ENCODE assay signal across 18 mouse cellular contexts in the genomic region with DNA sequence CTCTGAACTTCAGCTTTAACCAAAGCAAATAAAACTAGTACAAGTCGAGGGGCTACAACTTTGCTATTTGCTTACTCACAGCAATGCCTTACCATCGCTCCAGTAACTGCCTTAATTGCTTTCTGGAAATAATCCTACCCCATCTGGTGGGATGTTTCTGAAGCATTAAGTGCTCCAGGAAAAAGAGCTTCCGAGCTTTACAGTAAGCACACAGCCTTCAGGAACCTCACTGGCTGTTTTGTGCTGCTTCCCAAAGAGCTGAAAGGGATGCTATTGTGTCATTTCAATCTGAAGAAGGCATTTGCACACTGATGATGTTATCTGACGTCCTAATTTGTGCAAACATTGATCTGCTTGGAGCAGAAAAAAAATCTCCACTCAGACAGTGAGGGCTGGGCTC.
DNase-seq lines count a peak whose midpoint lies in the region; ATAC-seq and TF ChIP-seq lines count a peak whose summit lies in the region.
"Had no signal": no experiment of that assay in that cellular context is flagged by ENCODE, and none has a peak within 500 bp of the region (broad histone marks: within the 10 kb centered on the region; RNA-seq: fewer than 3 reads in every experiment).

No protein-coding gene starts in this region.

- H3K27me3 ChIP-seq in forebrain, embryonic 16.5 days (replicated peaks; ENCODE audit: control insufficient read depth, insufficient read depth, low read length): no peaks in the 10 kb centered on the region
- H3K27me3 ChIP-seq in forebrain, embryonic 12.5 days: no peaks in the 10 kb centered on the region
- H3K27me3 ChIP-seq in lung, postnatal 0 days (replicated peaks; ENCODE audit: insufficient read depth, low read length): no peaks in the 10 kb centered on the region
- H3K27me3 ChIP-seq: embryonic facial prominence, embryonic 13.5 days; hindbrain, embryonic 12.5 days; intestine, embryonic 15.5 days had no signal

- H3K4me2 ChIP-seq in forebrain, embryonic 16.5 days (ENCODE audit: low read length): no peak overlapping the region
- H3K4me2 ChIP-seq in forebrain, embryonic 12.5 days: no peak overlapping the region
- no peak overlapping the region for H3K4me2 ChIP-seq in lung, postnatal 0 days (replicated peaks; ENCODE audit: low read depth, low read length)
- H3K4me2 ChIP-seq: embryonic facial prominence, embryonic 13.5 days; hindbrain, embryonic 12.5 days; intestine, embryonic 15.5 days had no signal

- no peak overlapping the region for H3K9ac ChIP-seq in forebrain, embryonic 16.5 days (replicated peaks; ENCODE audit: low read depth, low read length)
- H3K9ac ChIP-seq in forebrain, embryonic 12.5 days: no peak overlapping the region
- no peak overlapping the region for H3K9ac ChIP-seq in lung, postnatal 0 days (replicated peaks; ENCODE audit: low read depth)
- H3K9ac ChIP-seq: embryonic facial prominence, embryonic 13.5 days; hindbrain, embryonic 12.5 days; intestine, embryonic 15.5 days had no signal

- peak; percentile 4 for DNase-seq in Muller cell, postnatal 12 days (ENCODE audit: inconsistent ontology term)
- peak; percentile 30 for DNase-seq in brain, adult 2 months (ENCODE audit: low read depth, low spot score)
- DNase-seq in retina, postnatal 7 days (ENCODE audit: low read depth, low spot score): peak; percentile 4
- DNase-seq in lung, postnatal 0 days (ENCODE audit: low spot score): no peak
- DNase-seq: adrenal gland, postnatal 10 days; cerebellum, adult 18-20 months; cerebellum, adult 9-11 months; gastrocnemius, postnatal 10 days; heart, adult 18-20 months; heart, postnatal 10 days; heart, postnatal 4 days; kidney, adult 18-20 months had no signal

- TF ChIP-seq CTCF in lung, postnatal 0 days (IDR thresholded peaks at IDR 0.05): no peak

- no peak overlapping the region for H3K4me3 ChIP-seq in forebrain, embryonic 16.5 days (replicated peaks; ENCODE audit: low read length)
- H3K4me3 ChIP-seq in forebrain, embryonic 12.5 days (replicated peaks): no peak overlapping the region
- no peak overlapping the region for H3K4me3 ChIP-seq in lung, postnatal 0 days (ENCODE audit: low read depth, low read length)
- H3K4me3 ChIP-seq: embryonic facial prominence, embryonic 13.5 days; heart, embryonic 10.5 days; hindbrain, embryonic 12.5 days; intestine, embryonic 15.5 days had no signal

- no peak for TF ChIP-seq EP300 in lung, postnatal 0 days (IDR thresholded peaks at IDR 0.05)

- no peaks in the 10 kb centered on the region for H3K9me3 ChIP-seq in forebrain, embryonic 16.5 days (ENCODE audit: control insufficient read depth, low read length)
- no peaks in the 10 kb centered on the region for H3K9me3 ChIP-seq in forebrain, embryonic 12.5 days
- H3K9me3 ChIP-seq in lung, postnatal 0 days (ENCODE audit: low read length): no peaks in the 10 kb centered on the region
- H3K9me3 ChIP-seq: embryonic facial prominence, embryonic 13.5 days; heart, embryonic 10.5 days; hindbrain, embryonic 12.5 days; intestine, embryonic 15.5 days had no signal

- no peaks in the 10 kb centered on the region for H3K4me1 ChIP-seq in forebrain, embryonic 16.5 days (replicated peaks; ENCODE audit: control insufficient read depth, insufficient read depth, low read length)
- H3K4me1 ChIP-seq in forebrain, embryonic 12.5 days: no peaks in the 10 kb centered on the region
- H3K4me1 ChIP-seq in lung, postnatal 0 days (ENCODE audit: insufficient read depth, low read depth, low read length): no peaks in the 10 kb centered on the region
- H3K4me1 ChIP-seq: embryonic facial prominence, embryonic 13.5 days; heart, embryonic 10.5 days; hindbrain, embryonic 12.5 days; intestine, embryonic 15.5 days had no signal

- H3K27ac ChIP-seq in forebrain, embryonic 16.5 days (ENCODE audit: low read length): no peak overlapping the region
- H3K27ac ChIP-seq in forebrain, embryonic 12.5 days: no peak overlapping the region
- no peak overlapping the region for H3K27ac ChIP-seq in lung, postnatal 0 days (ENCODE audit: low read length)
- H3K27ac ChIP-seq: embryonic facial prominence, embryonic 13.5 days; heart, embryonic 10.5 days; hindbrain, embryonic 12.5 days; intestine, embryonic 15.5 days had no signal

- WGBS in forebrain, embryonic 16.5 days: 38% methylated on average over 4 of the region's 4 CpGs
- 53% methylated on average over 4 of the region's 4 CpGs for WGBS in forebrain, embryonic 12.5 days
- WGBS in lung, postnatal 0 days: 44% methylated on average over 4 of the region's 4 CpGs

- H3K36me3 ChIP-seq in forebrain, embryonic 16.5 days (ENCODE audit: control insufficient read depth, insufficient read depth): no peaks in the 10 kb centered on the region
- no peaks in the 10 kb centered on the region for H3K36me3 ChIP-seq in forebrain, embryonic 12.5 days (replicated peaks)
- no peaks in the 10 kb centered on the region for H3K36me3 ChIP-seq in lung, postnatal 0 days (ENCODE audit: insufficient read depth, low read length)
- H3K36me3 ChIP-seq: embryonic facial prominence, embryonic 13.5 days; heart, embryonic 10.5 days; hindbrain, embryonic 12.5 days; intestine, embryonic 15.5 days had no signal

- peak; percentile 40; the same call in 1 of the 2 replicates for ATAC-seq in forebrain, embryonic 16.5 days
- no peak for ATAC-seq in forebrain, embryonic 12.5 days (ENCODE audit: low FRiP score)
- ATAC-seq in lung, postnatal 0 days: no peak
- ATAC-seq: intestine, embryonic 15.5 days had no signal
